Mouse (Mus musculus) kidney, embryonic 16.5 days (tissue): Measurements from ENCODE around the gene Mov10. TPM values are rescaled to one million over a fixed set of nuclear protein-coding genes. Genes with fewer than 3 reads are reported as not detected.
"Not testable (repeated sequence)": the region's sequence is repeated elsewhere in the genome, so short reads cannot be mapped to it uniquely, and the experiment has no call there.

ENCODE experiments used
- ATAC-seq: fragments of 200-750 bp; cut with Nextera tagmentation; 2 replicates; pipeline ENCODE4 v1.8.0; 2017; ENCODE audit warnings: moderate TSS enrichment; ENCODE audit not compliant: low FRiP score, low TSS enrichment
- H3K27ac ChIP-seq: fragments of 300-500 bp; sonication (generic); 2 replicates; pipeline ENCODE4 v1.5.1; 2014; ENCODE audit warnings: low read length
- H3K27me3 ChIP-seq: fragments of 300-500 bp; sonication (generic); 2 replicates; pipeline ENCODE4 v1.6.1; 2014; ENCODE audit warnings: low read length, control low read depth, mixed read lengths; ENCODE audit not compliant: insufficient read depth
- H3K36me3 ChIP-seq: fragments of 300-500 bp; sonication (generic); 2 replicates; pipeline ENCODE4 v1.6.1; 2014; ENCODE audit warnings: low read length, control low read depth, mixed read lengths; ENCODE audit not compliant: insufficient read depth
- H3K4me1 ChIP-seq: fragments of 300-500 bp; sonication (generic); 2 replicates; pipeline ENCODE4 v1.6.1; 2014; ENCODE audit warnings: low read length, control low read depth, mixed read lengths; ENCODE audit not compliant: insufficient read depth
- H3K4me2 ChIP-seq: fragments of 300-500 bp; sonication (generic); replicated peaks from 2 replicates; pipeline ENCODE4 v1.6.1; 2014; ENCODE audit warnings: low read depth, low read length
- H3K4me3 ChIP-seq: fragments of 300-500 bp; sonication (generic); 2 replicates; pipeline ENCODE4 v1.5.1; 2014; ENCODE audit warnings: mild to moderate bottlenecking, low read length
- H3K9ac ChIP-seq: fragments of 300-500 bp; sonication (generic); replicated peaks from 2 replicates; pipeline ENCODE4 v1.6.1; 2014; ENCODE audit warnings: low read length
- H3K9me3 ChIP-seq: fragments of 300-500 bp; sonication (generic); 2 replicates; pipeline ENCODE4 v1.6.1; 2016; ENCODE audit warnings: low read length, control low read depth
- WGBS: fragments of 180-500 bp; shearing (Covaris S2); extraction: QIAGEN DNeasy Blood & Tissue Kit; methylation state at CpG from one replicate; pipeline ENCODE4 v1.1.7; 2014; 5-methylcytosine and 5-hydroxymethylcytosine counted together
- polyA plus RNA-seq: library from polyadenylated mRNA; unstranded; fragments of >200 nt; fragmentation: Nextera tagmentation; extraction: Ambion mirVana; gene quantifications from 2 replicates; pipeline ENCODE4 v1.2.1, GENCODE M21; 2015

Gene Mov10
- polyA plus RNA-seq, 1 experiment from 2014 or later, result 61.5 TPM

DNA sequence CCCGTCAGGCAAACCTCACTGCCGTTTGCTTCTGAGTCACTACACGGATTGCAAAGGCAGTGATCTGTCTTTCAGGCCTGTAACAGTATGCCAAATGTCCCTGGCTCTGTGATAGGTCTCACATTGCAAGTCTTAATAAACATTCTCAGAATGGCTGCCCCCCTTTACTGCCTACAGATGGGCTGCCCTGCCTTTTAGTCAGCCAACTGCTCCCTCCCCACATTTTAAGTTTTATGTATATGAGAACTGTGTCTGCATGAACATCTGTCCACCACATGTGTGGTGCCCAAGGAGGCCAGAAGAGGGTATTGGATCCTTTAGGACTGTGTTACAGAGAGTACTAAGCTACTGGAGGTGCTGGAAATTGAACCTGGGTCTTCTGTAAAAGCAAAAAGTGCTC, 47.4 kb downstream of the Mov10 start:
- Histone ChIP-seq H3K27me3 (no peaks in the 10 kb centered on the region), H3K9ac (no peak overlapping the region), H3K4me2 (no peak overlapping the region), H3K9me3 (no peaks in the 10 kb centered on the region), H3K4me1 (no peaks in the 10 kb centered on the region), H3K36me3 (no peaks in the 10 kb centered on the region), H3K27ac (no peak overlapping the region), H3K4me3 (no peak overlapping the region)
- ATAC-seq, result no peak
- WGBS, result 45% methylated on average over 3 of the region's 3 CpGs

DNA sequence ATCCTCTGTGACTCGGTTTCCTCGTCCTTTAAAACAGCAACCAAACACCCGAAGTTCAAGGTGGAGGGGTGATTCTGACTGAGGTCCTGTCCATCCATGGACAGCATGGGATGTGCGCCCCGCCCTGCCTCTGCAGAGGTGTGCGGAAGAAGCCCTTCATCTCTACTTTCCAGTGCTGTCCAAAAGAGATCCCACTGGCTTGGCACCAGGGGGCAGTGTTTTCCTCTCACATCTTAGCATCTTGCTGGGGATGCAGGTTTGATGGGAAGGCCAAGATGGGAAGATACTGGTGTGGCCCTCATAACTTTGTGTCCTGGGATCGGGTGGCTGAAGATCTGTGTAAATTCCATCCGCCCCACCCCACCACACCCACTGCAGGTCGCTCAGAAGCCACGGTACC, 48.3 kb downstream of the Mov10 start:
- H3K4me2 ChIP-seq, result no peak overlapping the region
- H3K27me3 ChIP-seq, result no peaks in the 10 kb centered on the region
- no peak overlapping the region for H3K27ac ChIP-seq
- 61% methylated on average over 10 of the region's 10 CpGs for WGBS
- H3K36me3 ChIP-seq, result no peaks in the 10 kb centered on the region
- no peaks in the 10 kb centered on the region for H3K4me1 ChIP-seq
- no peaks in the 10 kb centered on the region for H3K9me3 ChIP-seq
- no peak overlapping the region for H3K4me3 ChIP-seq
- ATAC-seq, result no peak
- H3K9ac ChIP-seq, result no peak overlapping the region

DNA sequence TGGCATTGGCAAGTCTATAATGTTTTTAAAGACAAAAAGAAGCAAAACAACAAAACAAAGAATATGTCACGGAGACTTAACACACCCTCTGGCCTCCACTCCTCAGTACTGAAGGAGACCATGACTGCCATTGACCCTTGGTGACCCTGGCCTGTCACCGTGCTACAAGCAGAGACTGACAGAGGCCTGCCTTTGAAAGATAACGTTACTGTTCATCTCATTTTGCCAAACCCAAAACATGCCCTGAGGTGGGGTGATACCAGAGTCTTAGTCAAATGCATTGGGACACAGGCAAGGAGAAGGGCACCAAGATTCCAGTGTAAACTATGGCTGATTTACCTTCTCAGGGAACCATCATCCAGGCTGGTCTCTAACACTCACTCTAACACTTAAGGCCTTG, 49.2 kb downstream of the Mov10 start:
- Histone ChIP-seq H3K36me3 (no peaks in the 10 kb centered on the region), H3K9ac (no peak overlapping the region), H3K27me3 (no peaks in the 10 kb centered on the region), H3K4me2 (no peak overlapping the region), H3K9me3 (no peaks in the 10 kb centered on the region), H3K4me1 (no peaks in the 10 kb centered on the region), H3K4me3 (no peak overlapping the region), H3K27ac (no peak overlapping the region)
- WGBS, result 28% methylated on average over 3 of the region's 3 CpGs
- ATAC-seq, result no peak

DNA sequence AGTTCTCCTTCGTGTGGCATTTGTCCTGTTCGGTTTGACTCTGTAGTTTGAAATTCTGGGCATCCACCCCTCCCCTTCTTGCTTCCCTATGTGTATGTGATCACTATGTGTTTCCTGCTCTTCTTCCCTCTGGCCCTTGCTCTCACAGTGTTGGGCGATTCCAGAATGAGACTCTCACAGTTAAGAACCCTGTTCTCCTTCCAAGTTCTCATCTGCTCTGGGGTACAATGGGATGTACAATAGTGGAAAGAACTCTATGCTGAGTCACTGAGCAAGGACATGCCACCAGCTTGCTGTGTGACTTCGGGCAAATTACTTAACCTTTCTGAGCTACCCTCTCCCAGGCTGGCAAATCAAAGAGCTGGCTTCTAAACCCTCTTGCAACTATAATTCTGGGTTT, 50.6 kb downstream of the Mov10 start:
- H3K9me3 ChIP-seq, result no peaks in the 10 kb centered on the region
- no peak overlapping the region for H3K4me3 ChIP-seq
- no peaks in the 10 kb centered on the region for H3K4me1 ChIP-seq
- no peaks in the 10 kb centered on the region for H3K36me3 ChIP-seq
- H3K9ac ChIP-seq, result no peak overlapping the region
- no peaks in the 10 kb centered on the region for H3K27me3 ChIP-seq
- ATAC-seq, result no peak
- no peak overlapping the region for H3K4me2 ChIP-seq
- H3K27ac ChIP-seq, result no peak overlapping the region
- 80% methylated on average over 4 of the region's 4 CpGs for WGBS

DNA sequence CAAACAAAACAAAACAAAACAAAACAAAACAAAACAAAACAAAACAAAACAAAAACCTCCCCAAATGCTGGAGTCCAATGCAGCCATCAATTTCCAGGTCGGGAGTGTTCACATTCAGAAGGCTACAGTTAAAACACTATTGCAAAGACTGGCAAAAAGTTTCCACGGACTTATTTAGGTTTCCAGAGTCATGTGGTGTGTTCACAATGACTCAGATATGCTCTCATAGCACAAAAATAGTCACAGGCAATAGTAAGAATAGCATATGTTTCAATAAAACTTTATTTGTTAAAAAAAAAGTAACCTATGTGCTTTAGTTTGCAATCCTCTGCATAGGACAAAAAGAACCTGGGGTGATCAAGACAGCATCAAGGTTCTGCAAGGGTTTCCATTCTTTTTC, 51.2 kb downstream of the Mov10 start:
- WGBS, result 59% methylated on average over 2 of the region's 2 CpGs
- Histone ChIP-seq H3K36me3 (no peaks in the 10 kb centered on the region), H3K27me3 (no peaks in the 10 kb centered on the region), H3K4me1 (no peaks in the 10 kb centered on the region), H3K4me2 (no peak overlapping the region), H3K27ac (no peak overlapping the region), H3K9ac (no peak overlapping the region), H3K4me3 (no peak overlapping the region), H3K9me3 (no peaks in the 10 kb centered on the region)
- ATAC-seq, result no peak

DNA sequence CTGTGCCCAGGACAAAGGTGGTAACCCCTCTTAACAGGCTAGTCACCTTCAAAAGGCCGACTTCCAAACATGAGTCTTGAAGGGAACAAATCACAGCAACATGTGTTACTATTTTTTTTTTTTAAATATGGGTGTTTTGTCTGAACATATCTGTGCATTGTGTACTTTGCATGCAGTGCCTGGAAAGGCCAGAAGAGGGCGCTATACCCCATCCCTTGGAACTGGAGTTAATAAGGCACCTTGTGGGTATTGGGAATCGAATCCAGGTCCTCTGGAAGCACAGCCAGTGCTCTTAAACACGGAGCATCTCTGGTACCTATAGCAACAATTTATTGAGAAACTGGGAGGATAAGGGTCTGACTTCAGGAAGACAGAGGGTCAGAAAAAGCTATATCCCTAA, 53.3 kb downstream of the Mov10 start:
- 27% methylated on average over 4 of the region's 4 CpGs for WGBS
- Histone ChIP-seq H3K27me3 (0 out of 2 replicates have a peak, but pooled peaks cover 3% of the 10 kb centered on the region), H3K4me2 (no peak overlapping the region), H3K4me1 (no peaks in the 10 kb centered on the region), H3K27ac (no peak overlapping the region), H3K36me3 (no peaks in the 10 kb centered on the region), H3K9ac (no peak overlapping the region), H3K9me3 (no peaks in the 10 kb centered on the region), H3K4me3 (no peak overlapping the region)
- no peak for ATAC-seq

DNA sequence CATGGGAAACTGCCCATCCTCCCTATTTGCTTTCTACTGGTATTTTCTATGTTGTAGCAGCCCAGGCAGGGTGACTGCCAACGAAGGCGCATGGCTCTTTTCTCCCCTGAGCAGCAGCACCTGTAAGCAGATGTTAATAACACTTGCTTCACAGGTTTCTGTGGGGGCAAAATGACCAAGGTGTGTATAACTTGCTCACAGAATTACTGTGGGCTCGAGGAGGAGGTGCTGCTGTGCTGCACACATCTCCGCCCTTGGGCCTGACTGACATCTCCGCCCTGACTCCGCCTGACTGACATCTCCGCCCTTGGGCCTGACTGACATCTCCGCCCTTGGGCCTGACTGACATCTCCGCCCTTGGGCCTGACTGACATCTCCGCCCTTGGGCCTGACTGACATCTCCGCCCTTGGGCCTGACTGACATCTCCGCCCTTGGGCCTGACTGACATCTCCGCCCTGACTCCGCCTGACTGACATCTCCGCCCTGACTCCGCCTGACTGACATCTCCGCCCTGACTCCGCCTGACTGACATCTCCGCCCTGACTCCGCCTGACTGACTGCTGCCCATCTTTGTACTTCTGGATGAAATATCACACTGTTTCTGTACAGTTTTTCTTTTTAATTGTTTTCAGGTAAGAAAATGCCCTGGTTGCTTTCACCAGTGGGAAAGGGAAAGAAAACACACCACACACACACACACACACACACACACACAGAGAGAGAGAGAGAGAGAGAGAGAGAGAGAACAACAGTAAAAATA, 56.1 kb downstream of the Mov10 start:
- 27% methylated on average over 19 of the region's 20 CpGs for WGBS
- H3K36me3 ChIP-seq, H3K9me3 ChIP-seq, ATAC-seq, H3K9ac ChIP-seq, H3K27me3 ChIP-seq, H3K4me1 ChIP-seq, H3K4me3 ChIP-seq, H3K27ac ChIP-seq, H3K4me2 ChIP-seq: not testable (repeated sequence)

DNA sequence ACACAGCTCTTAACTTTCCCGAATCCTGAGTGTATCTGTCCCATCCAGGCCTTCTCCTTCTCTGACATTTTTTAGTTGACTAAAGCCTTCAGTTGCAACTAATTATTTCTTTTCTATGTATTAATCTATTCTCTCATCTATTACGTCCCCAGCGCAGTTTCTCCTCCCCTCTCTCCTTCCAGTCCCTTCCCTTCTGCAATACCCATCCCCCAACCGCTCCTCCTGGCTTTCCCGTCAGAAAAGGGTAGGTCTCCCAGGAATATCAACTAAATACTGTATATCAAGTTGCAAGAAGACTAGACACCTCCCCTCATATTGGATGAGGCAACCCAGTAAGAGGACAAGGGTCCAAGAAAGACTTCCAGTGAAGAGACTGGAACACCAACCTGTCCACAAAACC, 59.5 kb downstream of the Mov10 start:
- Histone ChIP-seq H3K9me3 (no peaks in the 10 kb centered on the region), H3K4me3 (peak overlapping the region; percentile 49), H3K4me2 (peak overlapping the region; percentile 80), H3K9ac (peak overlapping the region; percentile 77), H3K36me3 (no peaks in the 10 kb centered on the region), H3K27ac (no peak overlapping the region), H3K4me1 (no peaks in the 10 kb centered on the region), H3K27me3 (0 out of 2 replicates have a peak, but pooled peaks cover 9% of the 10 kb centered on the region)
- WGBS, result 9% methylated on average over 5 of the region's 5 CpGs
- no peak for ATAC-seq

DNA sequence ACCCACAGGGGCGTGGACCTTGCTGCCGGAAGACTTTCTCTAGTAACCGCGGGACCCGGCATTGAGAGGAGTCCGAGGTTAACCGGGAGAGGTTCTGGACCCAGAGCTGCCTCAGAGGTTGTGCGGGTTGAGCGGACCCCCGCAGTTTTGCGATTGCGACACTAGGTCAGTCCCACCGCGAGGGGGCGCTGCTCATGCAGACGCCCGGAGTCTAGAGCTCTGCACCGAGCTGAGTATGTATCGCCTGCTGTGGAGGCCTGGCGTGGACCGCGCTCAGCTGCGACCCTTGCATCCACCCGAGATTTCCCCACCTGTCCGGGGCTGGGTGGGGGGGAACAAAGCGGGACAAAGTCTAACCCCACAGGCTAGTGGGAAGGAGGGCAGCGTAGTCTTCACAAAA, 60.0 kb downstream of the Mov10 start:
- 2% methylated on average over 27 of the region's 27 CpGs for WGBS
- no peaks in the 10 kb centered on the region for H3K9me3 ChIP-seq
- 0 out of 2 replicates have a peak, but pooled peaks cover 9% of the 10 kb centered on the region for H3K27me3 ChIP-seq
- H3K4me1 ChIP-seq, result no peaks in the 10 kb centered on the region
- no peak overlapping the region for H3K27ac ChIP-seq
- no peaks in the 10 kb centered on the region for H3K36me3 ChIP-seq
- peak overlapping the region; percentile 49 for H3K4me3 ChIP-seq
- ATAC-seq, result peak; percentile 83; the same call in 1 of the 2 replicates
- peak overlapping the region; percentile 77 for H3K9ac ChIP-seq
- H3K4me2 ChIP-seq, result peak overlapping the region; percentile 80

DNA sequence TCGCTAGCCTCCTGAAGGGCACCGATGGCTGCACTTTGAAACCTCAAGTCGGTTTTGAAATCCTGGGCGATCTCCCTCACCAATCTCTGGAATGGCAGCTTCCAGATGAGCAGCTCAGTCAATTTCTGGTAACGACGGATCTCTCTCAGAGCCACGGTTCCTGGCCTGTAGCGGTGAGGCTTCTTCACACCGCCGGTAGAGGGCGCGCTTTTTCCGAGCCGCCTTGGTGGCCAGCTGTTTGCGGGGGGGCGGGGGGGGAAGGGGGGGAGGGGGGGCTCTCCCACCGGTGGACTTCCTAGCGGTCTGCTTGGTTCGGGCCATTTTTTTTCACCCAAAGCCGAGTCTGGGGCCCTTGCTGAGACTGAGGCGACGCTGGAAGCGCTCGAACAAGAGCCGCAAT, 65.5 kb downstream of the Mov10 start:
- not testable (repeated sequence) for H3K27me3 ChIP-seq, H3K4me1 ChIP-seq, H3K4me3 ChIP-seq, H3K9ac ChIP-seq, ATAC-seq, H3K27ac ChIP-seq, H3K36me3 ChIP-seq, H3K9me3 ChIP-seq
- 0 out of 2 replicates have a peak overlapping the region, but pooled peaks have one; percentile 13 for H3K4me2 ChIP-seq
- 18% methylated on average over 22 of the region's 25 CpGs for WGBS
